Mouse (Mus musculus) layer of hippocampus, adult 9-11 months (tissue): ENCODE measurements around the gene Ccdc160.

Experiments
- DNase-seq: peaks from one replicate; pipeline ENCODE4 v3.0.0; 2022

Ccdc160 gene

GRCm38 (mm10) chrX:52790980-52791593 is at the start of gene Ccdc160:
TSS of gene Ccdc160 (plus strand) at chrX:52791200.
- peak; percentile 60 for DNase-seq

GRCm38 (mm10) chrX:52743781-52744180 is 47.2 kb upstream of the Ccdc160 start:
- DNase-seq = no peak

GRCm38 (mm10) chrX:52744201-52745051 is 46.6 kb upstream of the Ccdc160 start:
- DNase-seq = no peak

- peak; percentile 2 for DNase-seq
These were observed 45.5 kb upstream of the Ccdc160 start for GRCm38 (mm10) chrX:52745462-52745861.

- DNase-seq = no peak
These were observed 45.1 kb upstream of the Ccdc160 start for GRCm38 (mm10) chrX:52745917-52746316.

GRCm38 (mm10) chrX:52746849-52747248 is 44.2 kb upstream of the Ccdc160 start:
- no peak for DNase-seq

- no peak for DNase-seq
These were observed 37.4 kb upstream of the Ccdc160 start for GRCm38 (mm10) chrX:52753491-52754085.

GRCm38 (mm10) chrX:52757164-52757563 is 33.8 kb upstream of the Ccdc160 start:
- no peak for DNase-seq

- DNase-seq = no peak
These were observed 31.8 kb upstream of the Ccdc160 start for GRCm38 (mm10) chrX:52759232-52759631.

GRCm38 (mm10) chrX:52760191-52760945 is 30.6 kb upstream of the Ccdc160 start:
- no peak for DNase-seq

GRCm38 (mm10) chrX:52762221-52762620 is 28.8 kb upstream of the Ccdc160 start:
- no peak for DNase-seq

- no peak for DNase-seq
These were observed 15.0 kb upstream of the Ccdc160 start for GRCm38 (mm10) chrX:52775973-52776372.

GRCm38 (mm10) chrX:52777671-52778070 is 13.3 kb upstream of the Ccdc160 start:
- no peak for DNase-seq

GRCm38 (mm10) chrX:52783898-52784297 is 7.1 kb upstream of the Ccdc160 start:
- DNase-seq = no peak

- no peak for DNase-seq
These were observed 1.1 kb downstream of the Ccdc160 start for GRCm38 (mm10) chrX:52791944-52792719.

- no peak for DNase-seq
These were observed 1.9 kb downstream of the Ccdc160 start for GRCm38 (mm10) chrX:52792861-52793260.

- DNase-seq = no peak
These were observed 4.8 kb downstream of the Ccdc160 start for GRCm38 (mm10) chrX:52795816-52796215.

- DNase-seq = no peak
These were observed 6.1 kb downstream of the Ccdc160 start for GRCm38 (mm10) chrX:52797031-52797625.

GRCm38 (mm10) chrX:52798255-52798654 is 7.3 kb downstream of the Ccdc160 start:
- no peak for DNase-seq

- no peak for DNase-seq
These were observed 8.6 kb downstream of the Ccdc160 start for GRCm38 (mm10) chrX:52799566-52799965.

- DNase-seq = no peak
These were observed 28.3 kb downstream of the Ccdc160 start for GRCm38 (mm10) chrX:52819338-52819737.
